Mouse (Mus musculus) lung, postnatal 36 days (tissue): ENCODE data around the gene Gzmb.
"Not testable (repeated sequence)": the region's sequence is repeated elsewhere in the genome, so short reads cannot be mapped to it uniquely, and the experiment has no call there.

Experiments used
- DNase-seq: peaks from one replicate; pipeline ENCODE4 v3.0.0; 2022; ENCODE audit warnings: mixed read lengths

The Gzmb gene

DNA sequence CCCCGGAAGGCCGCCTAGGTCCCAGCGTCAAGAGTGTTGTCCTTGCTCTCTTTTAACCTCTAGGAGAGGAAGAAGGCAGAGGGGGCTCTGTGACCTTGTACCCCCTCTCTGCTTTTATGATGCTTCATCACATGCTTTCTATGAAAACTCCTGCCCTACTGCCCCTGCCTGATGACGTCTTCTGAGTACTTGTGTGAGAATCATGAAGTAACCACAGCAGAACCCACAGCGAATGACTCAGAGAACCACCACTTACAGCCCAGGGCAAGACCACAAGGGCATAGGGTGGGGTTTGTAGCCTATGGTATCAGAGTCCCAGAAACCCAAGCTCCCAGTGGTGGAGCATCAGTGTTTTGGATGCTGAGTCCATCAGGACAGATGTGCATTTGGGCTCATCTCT lies at the start of gene Gzmb:
Gene Gzmb (minus strand): TSS at position 108 of the 400 bp plus-strand sequence.
- DNase-seq = no peak

DNA sequence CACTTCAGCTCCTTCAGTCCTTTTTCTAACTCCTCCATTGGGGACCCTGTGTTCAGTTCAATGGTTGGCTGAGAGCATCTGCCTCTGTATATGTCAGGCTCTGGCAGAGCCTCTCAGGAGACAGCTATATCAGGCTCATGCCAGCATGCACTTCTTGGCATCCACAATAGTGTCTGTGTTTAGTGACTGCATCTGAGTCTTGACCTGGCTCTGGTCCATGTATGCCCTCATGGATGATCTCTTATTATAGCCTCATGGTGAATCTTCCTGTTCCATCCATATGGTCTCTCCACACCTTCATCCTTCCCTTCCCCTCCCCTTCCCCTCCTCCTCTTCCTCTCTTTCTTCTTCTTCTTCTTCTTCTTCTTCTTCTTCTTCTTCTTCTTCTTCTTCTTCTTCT lies 49.7 kb upstream of the Gzmb start:
- DNase-seq = not testable (repeated sequence)

DNA sequence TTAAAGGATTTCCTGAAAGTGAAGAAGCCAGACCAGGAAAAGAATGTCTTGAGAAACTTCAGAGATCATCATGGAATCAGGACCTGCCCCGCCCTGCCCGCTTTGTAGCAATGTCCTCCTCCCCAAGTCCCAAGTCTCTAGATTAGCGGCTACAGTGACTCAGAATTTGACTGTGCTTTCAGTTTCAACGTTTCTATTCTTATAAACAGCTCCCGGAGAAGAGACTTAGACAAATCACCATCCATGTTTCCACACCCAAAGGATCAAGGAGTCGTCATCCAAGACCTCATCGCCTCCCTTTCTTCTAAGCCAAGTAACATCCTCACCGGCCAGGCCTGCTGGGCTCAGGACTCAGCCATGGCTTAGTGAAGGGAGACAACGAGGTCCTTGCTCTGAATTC lies 48.2 kb upstream of the Gzmb start:
- no peak for DNase-seq

DNA sequence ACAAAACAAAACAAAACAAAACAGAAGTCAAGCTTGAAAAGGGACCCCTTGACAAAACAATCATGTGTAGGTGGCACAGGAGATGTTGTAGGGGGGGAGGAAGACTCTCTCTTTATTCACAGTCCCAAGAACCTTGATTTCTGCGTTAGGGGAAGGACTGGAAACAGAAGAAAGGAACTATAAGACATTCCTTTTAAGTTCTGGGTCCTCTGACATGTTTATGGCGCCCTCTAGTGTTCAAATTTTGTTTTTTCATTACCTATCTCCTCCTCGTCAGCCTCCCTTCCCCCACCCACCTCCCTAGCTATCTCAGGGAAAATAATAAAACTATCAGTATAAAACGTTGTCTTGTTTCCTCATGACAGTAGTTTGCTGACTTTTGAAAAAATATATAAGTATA lies 42.1 kb upstream of the Gzmb start:
- DNase-seq = peak; percentile 68

DNA sequence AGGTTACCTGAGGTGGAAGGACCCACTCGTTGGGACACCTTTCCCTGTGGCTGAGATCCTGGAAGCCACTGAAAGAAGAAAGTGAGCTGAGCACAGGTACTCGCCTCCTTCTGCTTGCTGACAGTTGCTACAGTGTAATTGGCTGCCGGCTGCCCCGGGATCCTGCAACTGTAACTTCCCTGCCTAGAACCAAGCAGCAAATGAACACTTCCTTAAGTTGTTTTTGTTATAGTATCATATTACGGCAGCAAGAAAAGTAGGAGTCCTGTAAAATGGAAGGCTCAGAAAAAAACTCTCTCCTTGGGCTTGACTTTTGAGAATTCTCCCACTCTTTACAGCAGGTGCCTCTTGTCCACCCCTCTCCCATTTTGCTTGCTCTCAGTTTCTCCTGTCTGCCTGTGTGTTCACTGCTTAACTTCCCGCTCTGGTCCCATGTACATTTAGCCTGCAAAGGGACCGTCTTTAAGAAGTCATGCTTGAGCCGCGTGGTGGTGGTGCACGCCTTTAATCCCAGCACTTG lies 41.5 kb upstream of the Gzmb start:
- DNase-seq = no peak

DNA sequence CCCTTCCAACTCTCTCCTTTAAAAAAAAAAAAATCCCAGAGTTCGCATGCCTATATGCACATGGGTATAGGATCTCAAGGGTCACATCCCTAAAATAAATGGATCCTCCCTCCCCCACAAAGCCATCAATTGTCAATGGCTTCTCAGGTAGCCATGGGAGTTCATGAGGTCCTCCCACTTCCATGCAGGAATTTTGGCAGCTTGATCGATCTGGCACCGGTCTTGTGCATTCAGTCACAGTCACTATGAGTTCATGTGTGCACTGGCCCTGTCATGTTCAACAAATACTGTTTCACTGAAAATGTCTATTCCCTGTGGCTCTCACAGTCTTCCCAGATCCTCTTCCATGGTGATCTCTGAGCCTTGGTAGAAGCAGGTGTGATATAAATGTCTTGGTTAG lies 40.0 kb upstream of the Gzmb start:
- DNase-seq = no peak

DNA sequence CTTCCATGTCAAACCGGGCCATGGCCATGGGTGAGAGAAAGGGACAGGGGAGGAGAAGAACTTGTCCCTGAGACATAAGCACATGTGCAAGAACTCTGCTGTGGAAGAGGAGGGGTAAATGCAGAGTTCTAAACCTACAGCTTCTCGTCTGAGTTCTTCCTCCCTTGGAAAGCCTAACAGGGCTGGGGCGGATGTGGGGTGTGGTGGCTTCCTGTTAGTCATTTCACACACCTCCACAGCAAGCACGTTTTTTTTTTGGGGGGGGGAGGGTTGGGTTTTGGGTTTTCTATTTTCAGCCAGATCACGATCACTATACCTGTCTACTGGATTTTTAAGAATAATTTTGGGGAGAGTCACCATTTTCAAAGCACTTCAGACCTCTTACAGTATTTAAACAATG lies 34.7 kb upstream of the Gzmb start:
- DNase-seq = peak; percentile 6

DNA sequence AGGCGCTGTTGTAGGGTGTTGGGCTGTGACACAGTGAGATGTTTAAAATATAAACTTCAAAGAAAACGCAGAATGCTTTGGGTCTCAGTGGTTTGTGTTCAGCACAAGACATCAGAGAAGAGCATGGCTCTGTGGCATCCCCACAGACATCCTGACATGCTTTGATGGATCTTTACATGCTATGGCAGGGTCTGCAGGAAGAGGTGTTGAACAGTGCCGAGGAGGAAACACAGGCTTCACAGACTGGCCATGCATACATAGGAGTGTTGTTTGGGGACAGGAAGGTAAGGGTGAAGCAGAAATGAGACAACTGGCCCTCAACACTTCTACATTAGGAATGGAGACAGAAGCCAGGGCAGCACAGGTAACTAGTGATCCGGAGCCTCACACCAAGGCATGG lies 34.0 kb upstream of the Gzmb start:
- DNase-seq = no peak

DNA sequence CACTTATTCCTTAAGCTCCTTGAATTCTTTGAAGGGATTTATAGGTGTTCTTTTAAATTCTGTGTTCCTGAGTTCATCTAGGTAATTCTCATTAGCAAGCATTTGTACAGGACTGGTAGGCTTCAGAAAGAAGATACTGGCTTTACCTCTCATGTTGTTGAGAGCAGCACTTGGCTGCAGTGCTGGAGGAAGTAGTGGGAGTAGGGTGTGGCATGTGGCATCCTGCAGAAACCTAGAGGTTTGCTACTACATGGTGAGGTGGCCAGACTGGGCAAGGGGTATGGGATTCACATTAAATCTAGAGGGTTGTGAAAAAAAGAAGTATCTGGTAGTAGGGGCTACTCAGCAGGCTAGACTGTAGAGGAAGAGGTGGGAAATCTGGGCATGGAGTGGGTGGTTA lies 31.1 kb upstream of the Gzmb start:
- no peak for DNase-seq

DNA sequence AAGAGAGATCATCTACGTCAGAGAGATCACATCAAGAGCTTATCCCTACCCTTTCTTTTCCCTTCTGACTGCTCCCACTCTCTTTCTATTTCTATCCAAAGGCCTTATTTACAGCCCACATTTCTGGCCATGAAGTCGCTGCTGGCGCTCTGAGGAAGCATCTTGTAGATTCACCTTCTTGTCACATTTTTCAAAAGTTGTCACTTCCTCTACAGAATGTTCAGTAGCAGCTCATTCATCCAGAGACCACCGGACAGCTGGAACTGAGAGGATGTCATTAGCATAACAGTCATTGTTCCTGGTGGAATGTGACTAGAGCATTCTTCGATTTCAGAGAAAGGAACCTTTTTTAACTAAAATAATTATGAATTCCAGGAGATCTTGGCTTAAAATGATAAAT lies 26.6 kb upstream of the Gzmb start:
- DNase-seq = no peak

DNA sequence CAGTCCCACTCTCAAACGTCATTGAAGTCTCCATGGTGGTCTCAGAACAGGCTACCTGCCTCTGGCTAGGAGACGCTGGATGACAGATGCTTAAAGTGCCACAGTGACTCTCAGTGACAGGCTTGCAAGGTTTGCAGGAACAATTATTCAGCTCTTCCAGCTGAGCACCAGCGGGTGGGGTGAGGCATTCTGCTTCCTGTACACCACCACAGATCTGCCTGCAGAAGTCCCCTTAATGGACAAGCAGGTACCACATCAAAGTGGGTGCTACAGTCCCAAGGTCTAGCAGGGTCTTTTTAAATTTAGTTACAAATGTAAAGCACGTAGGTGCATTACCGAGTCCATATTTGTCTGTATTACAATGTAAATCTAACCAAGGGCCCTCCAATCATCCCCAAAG lies 25.7 kb upstream of the Gzmb start:
- DNase-seq = no peak

DNA sequence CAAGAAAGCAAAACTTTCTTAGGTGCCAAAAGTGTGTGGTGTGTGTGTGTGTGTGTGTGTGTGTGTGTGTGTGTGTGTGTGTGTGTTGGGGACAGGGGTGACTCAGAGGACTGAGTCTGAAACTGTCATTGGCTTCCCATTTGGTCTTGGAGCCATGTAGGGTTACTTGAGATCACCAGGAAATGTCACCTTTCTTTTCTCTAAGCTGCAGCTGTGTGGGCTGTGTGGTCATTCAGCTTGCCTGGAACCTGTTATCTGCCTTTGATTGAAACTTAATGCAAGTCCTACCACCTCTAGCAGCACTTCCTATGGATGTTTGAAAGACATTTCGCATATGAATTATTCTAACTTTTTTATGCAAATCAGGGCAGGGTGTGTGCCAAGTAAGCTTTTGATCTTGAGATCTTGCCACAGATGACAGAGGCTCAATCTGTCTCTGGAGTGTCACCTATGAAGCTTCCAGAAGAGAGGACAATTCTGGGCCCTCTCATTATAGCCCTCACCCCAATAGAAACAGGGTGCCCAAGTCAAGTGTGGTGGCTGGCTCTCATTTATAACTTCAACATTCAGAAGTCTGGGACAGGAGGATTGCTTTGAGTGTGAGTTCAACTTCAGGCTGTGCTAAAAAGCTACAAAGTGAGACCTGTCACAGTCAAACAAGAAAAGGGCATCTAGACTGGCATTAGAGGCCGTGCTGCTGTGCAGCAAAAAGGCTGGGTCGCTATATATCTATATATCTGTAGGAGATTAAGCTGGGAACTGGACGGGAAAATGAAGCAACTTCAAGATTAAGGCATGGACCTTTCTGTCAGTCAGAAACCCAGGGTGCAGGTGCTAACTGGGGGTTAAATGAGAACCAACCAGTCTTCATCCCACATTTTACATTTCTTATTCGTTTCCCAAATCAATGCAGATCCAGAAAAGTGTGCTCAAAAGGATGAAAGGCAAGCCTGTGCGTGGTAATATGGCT lies 22.6 kb upstream of the Gzmb start:
- no peak for DNase-seq

DNA sequence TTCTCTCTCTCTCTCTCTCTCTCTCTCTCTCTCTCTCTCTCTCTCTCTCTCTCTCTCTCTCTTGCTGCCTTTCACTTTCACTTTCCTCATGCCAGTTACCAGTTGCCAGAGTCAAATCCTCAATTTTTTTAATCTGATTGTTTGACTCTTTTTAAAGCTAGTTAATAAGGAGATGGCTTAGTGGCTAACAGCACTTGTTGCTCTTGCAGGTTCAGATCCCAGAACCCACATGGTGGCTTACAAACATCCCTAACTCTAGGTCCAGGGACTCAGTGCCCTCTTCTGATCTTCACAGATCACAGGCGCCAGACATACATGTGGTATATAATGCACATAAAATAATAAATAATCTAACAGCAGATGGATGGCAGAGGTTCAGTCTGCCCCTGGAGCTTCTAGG lies 21.8 kb upstream of the Gzmb start:
- DNase-seq = no peak

DNA sequence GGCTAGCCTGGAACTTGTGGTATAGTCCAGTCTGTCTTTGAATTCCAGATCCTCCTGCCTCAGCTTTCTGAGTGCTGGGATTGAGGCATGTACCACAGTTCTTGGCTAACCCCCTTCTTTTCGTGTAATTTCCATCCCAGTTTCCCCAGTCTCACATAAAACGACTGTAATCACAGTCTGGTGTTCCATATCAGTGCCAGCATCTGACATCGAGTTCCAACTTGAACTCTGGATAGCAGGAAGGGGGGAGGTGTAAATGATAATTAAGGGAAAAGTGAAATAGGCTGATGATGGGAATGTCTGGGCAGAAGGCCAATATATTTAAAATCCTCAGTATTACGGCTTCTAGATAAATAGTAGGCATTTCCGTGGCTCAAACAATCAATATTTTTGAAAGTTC lies 19.0 kb upstream of the Gzmb start:
- no peak for DNase-seq

DNA sequence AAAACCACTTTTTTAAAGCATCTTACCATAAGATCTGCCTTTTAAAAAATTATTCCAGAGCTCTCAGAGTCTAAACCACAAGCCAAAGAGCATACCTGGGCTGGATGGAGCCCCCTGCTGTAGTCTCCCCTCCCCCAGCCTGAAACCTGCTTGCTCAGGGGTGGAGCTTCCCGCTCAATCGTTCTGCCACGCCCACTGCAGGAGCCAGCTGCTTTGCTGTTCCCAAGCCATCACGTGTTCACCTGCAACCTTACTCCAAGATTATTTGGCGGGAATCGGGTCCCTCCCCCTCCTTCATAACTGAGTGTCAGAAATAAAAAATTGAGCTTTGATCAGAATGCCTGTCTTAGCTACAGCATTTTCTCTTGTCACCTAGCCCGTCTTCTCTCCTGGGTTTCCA lies 16.6 kb upstream of the Gzmb start:
- DNase-seq = not testable (repeated sequence)

DNA sequence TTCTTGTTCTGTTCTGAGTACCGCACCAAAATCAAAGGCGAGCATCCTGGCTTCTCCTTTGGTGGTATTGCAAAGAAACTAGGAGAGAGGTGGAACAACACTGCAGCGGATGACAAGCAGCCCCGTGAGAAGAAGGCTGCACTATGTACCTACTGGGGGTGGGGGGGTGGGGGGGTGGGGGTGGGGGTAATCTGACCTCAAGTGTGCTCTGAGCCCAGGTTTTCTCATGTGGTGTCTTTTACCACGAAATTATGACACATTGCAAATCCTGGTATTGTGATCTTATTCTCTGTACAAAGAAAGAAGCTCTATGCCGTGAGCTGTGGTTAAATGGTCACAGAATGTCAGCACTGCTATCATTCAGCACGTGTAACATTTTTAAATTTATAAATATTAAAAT lies 14.0 kb upstream of the Gzmb start:
- not testable (repeated sequence) for DNase-seq

DNA sequence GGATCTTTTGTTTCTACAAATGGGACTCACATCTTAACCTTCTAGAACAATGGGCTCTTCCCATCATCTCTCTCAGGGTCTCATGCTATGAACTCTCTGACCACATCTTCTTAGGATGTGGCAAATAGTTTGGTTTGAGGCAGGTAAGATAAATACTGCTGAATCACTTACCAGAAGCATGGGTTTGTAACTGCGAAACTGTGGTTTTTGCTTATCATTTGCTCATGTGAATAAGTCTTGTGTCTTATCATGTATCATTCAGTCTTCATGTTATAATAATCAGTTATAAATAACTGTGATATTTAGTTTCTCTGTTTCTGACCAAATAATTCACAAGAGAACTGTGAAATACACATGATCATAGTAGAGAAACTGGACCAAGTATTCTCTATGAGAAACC lies 4.0 kb upstream of the Gzmb start:
- no peak for DNase-seq

DNA sequence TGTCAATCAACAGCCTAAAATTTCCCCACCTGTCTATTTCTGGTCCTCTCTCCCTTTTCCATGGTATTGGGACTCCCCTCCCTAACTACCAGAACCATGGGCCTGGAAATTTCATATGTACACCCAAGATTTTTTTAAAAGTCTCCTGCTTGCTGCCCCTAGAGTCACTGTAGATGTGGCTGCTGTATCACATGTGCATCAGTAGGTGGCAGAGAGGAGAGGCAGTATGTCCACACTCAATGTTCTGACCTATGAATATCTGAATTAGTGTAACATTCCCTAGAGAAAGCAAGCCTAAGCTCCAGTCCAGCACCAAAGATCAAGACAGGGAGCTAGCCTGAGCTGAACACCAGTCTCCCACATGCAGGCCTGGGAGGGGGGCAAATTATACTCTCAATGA lies 21.7 kb downstream of the Gzmb start:
- no peak for DNase-seq

DNA sequence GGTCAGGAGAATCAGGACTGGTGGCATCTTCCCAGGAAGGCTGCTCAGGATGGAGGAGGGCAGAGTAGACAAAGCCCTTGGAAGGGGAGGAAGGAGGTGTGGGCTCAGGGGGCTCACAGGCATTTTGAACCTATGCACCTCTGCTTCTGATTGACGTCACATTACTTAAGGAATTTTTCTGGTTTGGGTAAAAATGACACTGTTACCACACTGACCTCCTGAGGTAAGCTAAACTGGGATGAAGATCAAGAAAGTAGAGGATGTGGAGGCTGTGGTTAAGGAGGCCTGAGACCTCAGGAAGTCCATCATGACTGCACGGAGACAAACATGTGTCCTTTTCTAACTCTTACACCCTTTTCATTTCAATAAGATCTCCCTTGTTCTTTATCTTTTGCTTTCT lies 27.5 kb downstream of the Gzmb start, which contains the start of gene Gzmc:
Gene Gzmc (minus strand): TSS at position 101 of the 400 bp plus-strand sequence.
- no peak for DNase-seq

DNA sequence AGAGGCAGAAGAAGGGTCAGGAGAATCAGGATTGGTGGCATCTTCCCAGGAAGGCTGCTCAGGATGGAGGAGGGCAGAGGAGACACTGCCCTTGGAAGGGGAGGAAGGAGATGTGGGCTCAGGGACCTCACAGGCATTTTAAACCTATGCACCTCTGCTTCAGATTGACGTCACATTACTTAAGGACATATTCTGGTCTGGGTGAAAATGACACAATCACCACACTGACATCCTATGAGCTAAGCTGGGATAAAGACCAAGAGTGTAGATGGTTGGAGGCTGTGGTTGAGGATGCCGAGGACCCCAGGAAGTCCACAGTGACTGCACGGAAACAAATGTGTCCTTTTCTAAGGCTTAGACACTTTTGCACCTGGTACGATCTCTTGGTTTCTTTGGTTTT lies 50.7 kb downstream of the Gzmb start, which contains the start of gene Gzmf:
Gene Gzmf (minus strand): TSS at position 101 of the 400 bp plus-strand sequence.
- DNase-seq = no peak
